Mouse (Mus musculus) midbrain, embryonic 16.5 days (tissue): Measurements from ENCODE around the gene Mettl2. TPM values are rescaled to one million over a fixed set of nuclear protein-coding genes. Genes with fewer than 3 reads are reported as not detected.
"Not testable (repeated sequence)": the region's sequence is repeated elsewhere in the genome, so short reads cannot be mapped to it uniquely, and the experiment has no call there.

Source experiments
- ATAC-seq: fragments of 200-750 bp; cut with Nextera tagmentation; 2 replicates; pipeline ENCODE4 v1.8.0; 2017; ENCODE audit warnings: moderate TSS enrichment
- H3K27ac ChIP-seq: fragments of 300-500 bp; sonication (generic); 2 replicates; pipeline ENCODE4 v1.5.1; 2014; ENCODE audit warnings: mild to moderate bottlenecking, low read length, mixed read lengths
- H3K27me3 ChIP-seq: fragments of 300-500 bp; sonication (generic); 2 replicates; pipeline ENCODE4 v1.6.1; 2014; ENCODE audit warnings: low read depth, low read length, mixed read lengths; ENCODE audit not compliant: control insufficient read depth, insufficient read depth
- H3K36me3 ChIP-seq: fragments of 300-500 bp; sonication (generic); 2 replicates; pipeline ENCODE4 v1.6.1; 2014; ENCODE audit warnings: mild to moderate bottlenecking, low read length, moderate library complexity, mixed read lengths; ENCODE audit not compliant: control insufficient read depth, insufficient read depth
- H3K4me1 ChIP-seq: fragments of 300-500 bp; sonication (generic); 2 replicates; pipeline ENCODE4 v1.6.1; 2014; ENCODE audit warnings: mild to moderate bottlenecking, low read length, mixed read lengths; ENCODE audit not compliant: control insufficient read depth, insufficient read depth
- H3K4me2 ChIP-seq: fragments of 300-500 bp; sonication (generic); 2 replicates; pipeline ENCODE4 v1.6.1; 2014; ENCODE audit warnings: mild to moderate bottlenecking, low read length, mixed read lengths
- H3K4me3 ChIP-seq: fragments of 300-500 bp; sonication (generic); 2 replicates; pipeline ENCODE4 v1.5.1; 2014; ENCODE audit warnings: low read depth, mild to moderate bottlenecking, low read length, moderate library complexity, mixed read lengths
- H3K9ac ChIP-seq: fragments of 300-500 bp; sonication (generic); 2 replicates; pipeline ENCODE4 v1.6.1; 2014; ENCODE audit warnings: low read depth, low read length, mixed read lengths
- H3K9me3 ChIP-seq: fragments of 300-500 bp; sonication (generic); replicated peaks from 2 replicates; pipeline ENCODE4 v1.6.1; 2014; ENCODE audit warnings: mild to moderate bottlenecking, low read length, mixed read lengths; ENCODE audit not compliant: control insufficient read depth, poor library complexity, severe bottlenecking
- WGBS: fragments of 180-500 bp; shearing (Covaris S2); extraction: QIAGEN DNeasy Blood & Tissue Kit; methylation state at CpG from one replicate; pipeline ENCODE4 v1.1.7; 2014; 5-methylcytosine and 5-hydroxymethylcytosine counted together
- polyA plus RNA-seq: library from polyadenylated mRNA; unstranded; fragments of >200 nt; fragmentation: Nextera tagmentation; extraction: Ambion mirVana; gene quantifications from 2 replicates; pipeline ENCODE4 v1.2.1, GENCODE M21; 2015

Mettl2 gene
- polyA plus RNA-seq, 1 experiment from 2014 or later, result 29.1 TPM

GRCm38 (mm10) chr11:105140512-105140911 is 14.3 kb downstream of the Mettl2 start:
- not testable (repeated sequence) for H3K4me3 ChIP-seq, H3K4me1 ChIP-seq, ATAC-seq, H3K9ac ChIP-seq, H3K27ac ChIP-seq, H3K4me2 ChIP-seq, H3K27me3 ChIP-seq, H3K9me3 ChIP-seq
- peaks cover 40% of the 10 kb centered on the region for H3K36me3 ChIP-seq
- WGBS, result 99% methylated on average over 7 of the region's 8 CpGs

- Histone ChIP-seq H3K9me3 (no peaks in the 10 kb centered on the region), H3K4me1 (no peaks in the 10 kb centered on the region), H3K27me3 (no peaks in the 10 kb centered on the region), H3K36me3 (peaks cover 35% of the 10 kb centered on the region), H3K4me2 (no peak overlapping the region), H3K9ac (no peak overlapping the region), H3K27ac (no peak overlapping the region), H3K4me3 (no peak overlapping the region)
- WGBS, result 96% methylated on average over 5 of the region's 5 CpGs
- no peak for ATAC-seq
Measured at GRCm38 (mm10) chr11:105141115-105141514, 14.9 kb downstream of the Mettl2 start.

GRCm38 (mm10) chr11:105143564-105143963 is 17.3 kb downstream of the Mettl2 start:
- ATAC-seq, result no peak
- Histone ChIP-seq H3K4me2 (no peak overlapping the region), H3K27me3 (no peaks in the 10 kb centered on the region), H3K9me3 (no peaks in the 10 kb centered on the region), H3K27ac (no peak overlapping the region), H3K4me3 (no peak overlapping the region), H3K4me1 (no peaks in the 10 kb centered on the region), H3K9ac (no peak overlapping the region), H3K36me3 (peaks cover 16% of the 10 kb centered on the region)

- H3K9me3 ChIP-seq, result no peaks in the 10 kb centered on the region
Measured at GRCm38 (mm10) chr11:105144084-105144483, 17.9 kb downstream of the Mettl2 start.

GRCm38 (mm10) chr11:105144508-105145210 is 18.4 kb downstream of the Mettl2 start:
- no peaks in the 10 kb centered on the region for H3K4me1 ChIP-seq
- H3K4me2 ChIP-seq, result no peak overlapping the region
- no peak overlapping the region for H3K9ac ChIP-seq
- 85% methylated on average over 11 of the region's 11 CpGs for WGBS
- H3K9me3 ChIP-seq, result no peaks in the 10 kb centered on the region
- H3K4me3 ChIP-seq, result no peak overlapping the region
- no peak for ATAC-seq
- H3K27ac ChIP-seq, result no peak overlapping the region
- H3K36me3 ChIP-seq, result peaks cover 12% of the 10 kb centered on the region
- H3K27me3 ChIP-seq, result no peaks in the 10 kb centered on the region

More at GRCm38 (mm10) chr11:105144084-105144483, 17.9 kb downstream of the Mettl2 start:
- H3K4me1 ChIP-seq, result no peaks in the 10 kb centered on the region
- no peak overlapping the region for H3K9ac ChIP-seq
- 92% methylated on average over 3 of the region's 3 CpGs for WGBS
- no peak overlapping the region for H3K27ac ChIP-seq
- H3K4me2 ChIP-seq, result no peak overlapping the region
- ATAC-seq, result no peak
- H3K27me3 ChIP-seq, result no peaks in the 10 kb centered on the region
- no peak overlapping the region for H3K4me3 ChIP-seq
- peaks cover 16% of the 10 kb centered on the region for H3K36me3 ChIP-seq

GRCm38 (mm10) chr11:105145211-105145610 is 19.0 kb downstream of the Mettl2 start:
- Histone ChIP-seq H3K4me3 (no peak overlapping the region), H3K4me1 (no peaks in the 10 kb centered on the region), H3K36me3 (peaks cover 7% of the 10 kb centered on the region), H3K4me2 (no peak overlapping the region), H3K27ac (no peak overlapping the region), H3K9ac (no peak overlapping the region), H3K9me3 (no peaks in the 10 kb centered on the region), H3K27me3 (no peaks in the 10 kb centered on the region)
- 89% methylated on average over 10 of the region's 10 CpGs for WGBS
- no peak for ATAC-seq

GRCm38 (mm10) chr11:105146593-105146992 is 20.4 kb downstream of the Mettl2 start, which contains the start of gene Gm10842:
Gene Gm10842 (plus strand): TSS chr11:105146893.
- Histone ChIP-seq H3K27me3 (no peaks in the 10 kb centered on the region), H3K9me3 (no peaks in the 10 kb centered on the region), H3K4me3 (no peak within 1 kb of the TSS), H3K36me3 (no peaks in the 10 kb centered on the region), H3K4me1 (peaks cover 3% of the 10 kb centered on the region), H3K9ac (no peak within 1 kb of the TSS), H3K4me2 (no peak within 1 kb of the TSS), H3K27ac (no peak within 1 kb of the TSS)
- no peak for ATAC-seq
- WGBS, result 78% methylated on average over 3 of the region's 3 CpGs

- Histone ChIP-seq H3K36me3 (no peaks in the 10 kb centered on the region), H3K27me3 (no peaks in the 10 kb centered on the region), H3K9ac (no peak overlapping the region), H3K4me2 (no peak overlapping the region), H3K4me1 (peaks cover 9% of the 10 kb centered on the region), H3K9me3 (no peaks in the 10 kb centered on the region), H3K4me3 (no peak overlapping the region), H3K27ac (no peak overlapping the region)
- ATAC-seq, result no peak
- 73% methylated on average over 3 of the region's 3 CpGs for WGBS
Measured at GRCm38 (mm10) chr11:105149353-105149752, 23.1 kb downstream of the Mettl2 start.

- no peak overlapping the region for H3K4me3 ChIP-seq
- H3K27me3 ChIP-seq, result no peaks in the 10 kb centered on the region
- H3K4me1 ChIP-seq, result peaks cover 9% of the 10 kb centered on the region
- no peak overlapping the region for H3K9ac ChIP-seq
- 93% methylated on average over 1 of the region's 1 CpGs for WGBS
- ATAC-seq, result no peak
- no peaks in the 10 kb centered on the region for H3K36me3 ChIP-seq
- H3K9me3 ChIP-seq, result no peaks in the 10 kb centered on the region
- no peak overlapping the region for H3K27ac ChIP-seq
- no peak overlapping the region for H3K4me2 ChIP-seq
Measured at GRCm38 (mm10) chr11:105149766-105150165, 23.5 kb downstream of the Mettl2 start.
